Mouse (Mus musculus): ENCODE results near the gene Bach1. TPM values are rescaled to one million over a fixed set of nuclear protein-coding genes. Genes with fewer than 3 reads are reported as not detected.

Bach1 gene
- polyA plus RNA-seq, 1 experiment from 2014 or later = 30.2 TPM

- no peak for DNase-seq (ENCODE audit: low spot score)
- no peak overlapping the region for H3K9ac ChIP-seq (ENCODE audit: low read depth, low read length)
- H3K27ac ChIP-seq (ENCODE audit: low read depth, low read length) = no peak overlapping the region
- ATAC-seq (ENCODE audit: low FRiP score) = no peak
- no peaks in the 10 kb centered on the region for H3K4me1 ChIP-seq (replicated peaks; ENCODE audit: control insufficient read depth, insufficient read depth, low read length)
- H3K36me3 ChIP-seq (ENCODE audit: control insufficient read depth, insufficient read depth, low read length) = 0 out of 2 replicates have a peak, but pooled peaks cover 2% of the 10 kb centered on the region
- 92% methylated on average over 20 of the region's 20 CpGs for WGBS
- no peaks in the 10 kb centered on the region for H3K27me3 ChIP-seq (ENCODE audit: control insufficient read depth, insufficient read depth, low read length)
- H3K9me3 ChIP-seq (ENCODE audit: control insufficient read depth, low read length) = no peaks in the 10 kb centered on the region
- H3K4me3 ChIP-seq (ENCODE audit: low read depth, low read length) = no peak overlapping the region
- no peak overlapping the region for H3K4me2 ChIP-seq (replicated peaks; ENCODE audit: low read depth, low read length)
Measured at GRCm38 (mm10) chr16:87729469-87729868, 30.7 kb downstream of the Bach1 start.

- Histone ChIP-seq H3K9me3 (ENCODE audit: control insufficient read depth, low read length) (no peaks in the 10 kb centered on the region), H3K4me2 (replicated peaks; ENCODE audit: low read depth, low read length) (no peak overlapping the region), H3K27me3 (ENCODE audit: control insufficient read depth, insufficient read depth, low read length) (no peaks in the 10 kb centered on the region), H3K9ac (ENCODE audit: low read depth, low read length) (no peak overlapping the region), H3K27ac (ENCODE audit: low read depth, low read length) (no peak overlapping the region), H3K4me1 (replicated peaks; ENCODE audit: control insufficient read depth, insufficient read depth, low read length) (no peaks in the 10 kb centered on the region), H3K4me3 (ENCODE audit: low read depth, low read length) (no peak overlapping the region), H3K36me3 (ENCODE audit: control insufficient read depth, insufficient read depth, low read length) (no peaks in the 10 kb centered on the region)
- ATAC-seq (ENCODE audit: low FRiP score) (no peak), DNase-seq (ENCODE audit: low spot score) (no peak)
- 93% methylated on average over 4 of the region's 4 CpGs for WGBS
Measured at GRCm38 (mm10) chr16:87734868-87735381, 36.2 kb downstream of the Bach1 start.

GRCm38 (mm10) chr16:87736106-87736505, 37.4 kb downstream of the Bach1 start:
- 94% methylated on average over 11 of the region's 11 CpGs for WGBS
- Histone ChIP-seq H3K4me2 (replicated peaks; ENCODE audit: low read depth, low read length) (no peak overlapping the region), H3K4me3 (ENCODE audit: low read depth, low read length) (no peak overlapping the region), H3K9me3 (ENCODE audit: control insufficient read depth, low read length) (no peaks in the 10 kb centered on the region), H3K27ac (ENCODE audit: low read depth, low read length) (no peak overlapping the region), H3K9ac (ENCODE audit: low read depth, low read length) (no peak overlapping the region), H3K27me3 (ENCODE audit: control insufficient read depth, insufficient read depth, low read length) (no peaks in the 10 kb centered on the region), H3K4me1 (replicated peaks; ENCODE audit: control insufficient read depth, insufficient read depth, low read length) (no peaks in the 10 kb centered on the region), H3K36me3 (ENCODE audit: control insufficient read depth, insufficient read depth, low read length) (no peaks in the 10 kb centered on the region)
- DNase-seq (ENCODE audit: low spot score) (no peak), ATAC-seq (ENCODE audit: low FRiP score) (no peak)

GRCm38 (mm10) chr16:87737296-87737695, 38.6 kb downstream of the Bach1 start:
- ATAC-seq (ENCODE audit: low FRiP score) = no peak
- Histone ChIP-seq H3K4me3 (ENCODE audit: low read depth, low read length) (no peak overlapping the region), H3K27ac (ENCODE audit: low read depth, low read length) (no peak overlapping the region), H3K36me3 (ENCODE audit: control insufficient read depth, insufficient read depth, low read length) (no peaks in the 10 kb centered on the region), H3K4me1 (replicated peaks; ENCODE audit: control insufficient read depth, insufficient read depth, low read length) (no peaks in the 10 kb centered on the region), H3K4me2 (replicated peaks; ENCODE audit: low read depth, low read length) (no peak overlapping the region), H3K9me3 (ENCODE audit: control insufficient read depth, low read length) (no peaks in the 10 kb centered on the region), H3K9ac (ENCODE audit: low read depth, low read length) (no peak overlapping the region), H3K27me3 (ENCODE audit: control insufficient read depth, insufficient read depth, low read length) (no peaks in the 10 kb centered on the region)
- no peak for DNase-seq (ENCODE audit: low spot score)
- WGBS = 70% methylated on average over 8 of the region's 8 CpGs

- DNase-seq (ENCODE audit: low spot score) = no peak
- Histone ChIP-seq H3K4me2 (replicated peaks; ENCODE audit: low read depth, low read length) (no peak overlapping the region), H3K4me3 (ENCODE audit: low read depth, low read length) (no peak overlapping the region), H3K4me1 (replicated peaks; ENCODE audit: control insufficient read depth, insufficient read depth, low read length) (no peaks in the 10 kb centered on the region), H3K9me3 (ENCODE audit: control insufficient read depth, low read length) (no peaks in the 10 kb centered on the region), H3K9ac (ENCODE audit: low read depth, low read length) (no peak overlapping the region), H3K27me3 (ENCODE audit: control insufficient read depth, insufficient read depth, low read length) (no peaks in the 10 kb centered on the region), H3K27ac (ENCODE audit: low read depth, low read length) (no peak overlapping the region), H3K36me3 (ENCODE audit: control insufficient read depth, insufficient read depth, low read length) (no peaks in the 10 kb centered on the region)
- no peak for ATAC-seq (ENCODE audit: low FRiP score)
- WGBS = 89% methylated on average over 21 of the region's 21 CpGs
Measured at GRCm38 (mm10) chr16:87737842-87738639, 39.3 kb downstream of the Bach1 start.

GRCm38 (mm10) chr16:87741034-87741715, 42.4 kb downstream of the Bach1 start:
- DNase-seq (ENCODE audit: low spot score) (no peak), ATAC-seq (ENCODE audit: low FRiP score) (no peak)
- Histone ChIP-seq H3K27me3 (ENCODE audit: control insufficient read depth, insufficient read depth, low read length) (no peaks in the 10 kb centered on the region), H3K4me2 (replicated peaks; ENCODE audit: low read depth, low read length) (no peak overlapping the region), H3K36me3 (ENCODE audit: control insufficient read depth, insufficient read depth, low read length) (no peaks in the 10 kb centered on the region), H3K9ac (ENCODE audit: low read depth, low read length) (no peak overlapping the region), H3K27ac (ENCODE audit: low read depth, low read length) (no peak overlapping the region), H3K4me3 (ENCODE audit: low read depth, low read length) (no peak overlapping the region), H3K4me1 (replicated peaks; ENCODE audit: control insufficient read depth, insufficient read depth, low read length) (no peaks in the 10 kb centered on the region), H3K9me3 (ENCODE audit: control insufficient read depth, low read length) (no peaks in the 10 kb centered on the region)
- 91% methylated on average over 9 of the region's 9 CpGs for WGBS

GRCm38 (mm10) chr16:87743661-87744060, 44.9 kb downstream of the Bach1 start:
- 38% methylated on average over 3 of the region's 3 CpGs for WGBS
- Histone ChIP-seq H3K27me3 (ENCODE audit: control insufficient read depth, insufficient read depth, low read length) (no peaks in the 10 kb centered on the region), H3K36me3 (ENCODE audit: control insufficient read depth, insufficient read depth, low read length) (no peaks in the 10 kb centered on the region), H3K9me3 (ENCODE audit: control insufficient read depth, low read length) (no peaks in the 10 kb centered on the region), H3K4me3 (ENCODE audit: low read depth, low read length) (no peak overlapping the region), H3K27ac (ENCODE audit: low read depth, low read length) (no peak overlapping the region), H3K9ac (ENCODE audit: low read depth, low read length) (no peak overlapping the region), H3K4me1 (replicated peaks; ENCODE audit: control insufficient read depth, insufficient read depth, low read length) (no peaks in the 10 kb centered on the region), H3K4me2 (replicated peaks; ENCODE audit: low read depth, low read length) (no peak overlapping the region)
- ATAC-seq (ENCODE audit: low FRiP score) (peak; percentile 80), DNase-seq (ENCODE audit: low spot score) (peak; percentile 51)

GRCm38 (mm10) chr16:87744338-87744737, 45.6 kb downstream of the Bach1 start:
- Histone ChIP-seq H3K4me3 (ENCODE audit: low read depth, low read length) (no peak overlapping the region), H3K27ac (ENCODE audit: low read depth, low read length) (no peak overlapping the region), H3K4me2 (replicated peaks; ENCODE audit: low read depth, low read length) (no peak overlapping the region), H3K27me3 (ENCODE audit: control insufficient read depth, insufficient read depth, low read length) (no peaks in the 10 kb centered on the region), H3K4me1 (replicated peaks; ENCODE audit: control insufficient read depth, insufficient read depth, low read length) (no peaks in the 10 kb centered on the region), H3K9ac (ENCODE audit: low read depth, low read length) (no peak overlapping the region), H3K36me3 (ENCODE audit: control insufficient read depth, insufficient read depth, low read length) (no peaks in the 10 kb centered on the region), H3K9me3 (ENCODE audit: control insufficient read depth, low read length) (no peaks in the 10 kb centered on the region)
- DNase-seq (ENCODE audit: low spot score) (no peak), ATAC-seq (ENCODE audit: low FRiP score) (0 out of 2 replicates have a peak, but pooled peaks have one; percentile 27)
- 73% methylated on average over 2 of the region's 2 CpGs for WGBS
